Mouse (Mus musculus): ENCODE results near the gene Igdcc3.

- no peak for TF ChIP-seq CTCF (IDR thresholded peaks at IDR 0.05; ENCODE audit: low read depth)
- TF ChIP-seq EP300 (IDR thresholded peaks at IDR 0.05; ENCODE audit: low read depth) = no peak
These were observed 958 bp downstream of the Igdcc3 start for GRCm38 (mm10) chr9:65141976-65142318.

Data from heart, postnatal 0 days (tissue).